Mouse (Mus musculus) hindbrain, postnatal 0 days (tissue): ENCODE data around the gene Slc25a1. TPM values are rescaled to one million over a fixed set of nuclear protein-coding genes. Genes with fewer than 3 reads are reported as not detected.
"Not testable (repeated sequence)": the region's sequence is repeated elsewhere in the genome, so short reads cannot be mapped to it uniquely, and the experiment has no call there.

ENCODE experiments used
- ATAC-seq: fragments of 200-750 bp; cut with Nextera tagmentation; 2 replicates; pipeline ENCODE4 v1.8.0; 2017; ENCODE audit warnings: mild to moderate bottlenecking, moderate TSS enrichment, moderate library complexity
- DNase-seq: peaks from one replicate; pipeline ENCODE4 v3.0.0-alpha.2; 2015; ENCODE audit warnings: low spot score
- H3K27ac ChIP-seq: fragments of 300-500 bp; sonication (generic); 2 replicates; pipeline ENCODE4 v1.5.1; 2014; ENCODE audit warnings: mild to moderate bottlenecking
- H3K27me3 ChIP-seq: fragments of 300-500 bp; sonication (generic); 2 replicates; pipeline ENCODE4 v1.6.1; 2014; ENCODE audit warnings: low read length, mixed read lengths; ENCODE audit not compliant: insufficient read depth
- H3K36me3 ChIP-seq: fragments of 300-500 bp; sonication (generic); 2 replicates; pipeline ENCODE4 v1.6.1; 2014; ENCODE audit warnings: low read length, mixed read lengths; ENCODE audit not compliant: insufficient read depth
- H3K4me1 ChIP-seq: fragments of 300-500 bp; sonication (generic); 2 replicates; pipeline ENCODE4 v1.6.1; 2014; ENCODE audit warnings: antibody characterized with exemption, low read length, mixed read lengths; ENCODE audit not compliant: insufficient read depth
- H3K4me2 ChIP-seq: fragments of 300-500 bp; sonication (generic); 2 replicates; pipeline ENCODE4 v1.6.1; 2014; ENCODE audit warnings: low read depth, mild to moderate bottlenecking, low read length, moderate library complexity, mixed read lengths
- H3K4me3 ChIP-seq: fragments of 300-500 bp; sonication (generic); 2 replicates; pipeline ENCODE4 v1.5.1; 2014; ENCODE audit warnings: low read length
- H3K9ac ChIP-seq: fragments of 300-500 bp; sonication (generic); replicated peaks from 2 replicates; pipeline ENCODE4 v1.6.1; 2014; ENCODE audit warnings: mild to moderate bottlenecking, low read length, moderate library complexity, mixed read lengths
- H3K9me3 ChIP-seq: fragments of 300-500 bp; sonication (generic); 2 replicates; pipeline ENCODE4 v1.6.1; 2016; ENCODE audit warnings: low read length, mixed read lengths
- CTCF ChIP-seq: IDR thresholded peaks from 2 replicates; pipeline ENCODE4 v1.5.1; 2016; ENCODE audit warnings: antibody characterized with exemption, control low read depth, low read depth
- WGBS: fragments of 180-500 bp; shearing (Covaris S2); extraction: QIAGEN DNeasy Blood & Tissue Kit; methylation state at CpG from one replicate; pipeline ENCODE4 v1.1.7; 2014; 5-methylcytosine and 5-hydroxymethylcytosine counted together
- polyA plus RNA-seq: library from polyadenylated mRNA; unstranded; fragments of >200 nt; fragmentation: Nextera tagmentation; extraction: Ambion mirVana; gene quantifications from 2 replicates; pipeline ENCODE4 v1.2.1, GENCODE M21; 2015
- total RNA-seq: library from RNA; depleted of rRNA; stranded (reverse); fragments of >200 nt; gene quantifications from 2 replicates; pipeline ENCODE4 v1.2.3, GENCODE M21; 2014; rRNA removed

Gene Slc25a1
- 228 and 230 TPM in 2 replicates for total RNA-seq
- polyA plus RNA-seq, result 150 and 151 TPM in 2 replicates

- ATAC-seq (peak; percentile 74), DNase-seq (peak; percentile 83)
- Histone ChIP-seq H3K9me3 (no peaks in the 10 kb centered on the region), H3K9ac (peak within 1 kb of the TSS; percentile 81), H3K4me3 (peak within 1 kb of the TSS; percentile 85), H3K4me1 (peaks cover 11% of the 10 kb centered on the region), H3K36me3 (peaks cover 15% of the 10 kb centered on the region; the same call in 1 of the 2 replicates), H3K4me2 (peak within 1 kb of the TSS; percentile 80), H3K27me3 (no peaks in the 10 kb centered on the region), H3K27ac (peak within 1 kb of the TSS; percentile 84)
- under 1% methylated on average over 47 of the region's 47 CpGs for WGBS
- no peak for TF ChIP-seq CTCF
Measured at GRCm38 (mm10) chr16:17928087-17928580, at the start of gene Slc25a1. Gene Slc25a1, minus strand, starts transcription at chr16:17928219.

- no peak overlapping the region for H3K4me3 ChIP-seq
- DNase-seq (no peak), ATAC-seq (no peak)
- H3K4me1 ChIP-seq, result no peaks in the 10 kb centered on the region
- H3K36me3 ChIP-seq, result no peaks in the 10 kb centered on the region
- H3K9me3 ChIP-seq, result no peaks in the 10 kb centered on the region
- 81% methylated on average over 5 of the region's 5 CpGs for WGBS
- H3K9ac ChIP-seq, result no peak overlapping the region
- no peaks in the 10 kb centered on the region for H3K27me3 ChIP-seq
- H3K4me2 ChIP-seq, result no peak overlapping the region
- no peak overlapping the region for H3K27ac ChIP-seq
- TF ChIP-seq CTCF, result no peak
Measured at GRCm38 (mm10) chr16:17971853-17972252, 43.8 kb upstream of the Slc25a1 start.

GRCm38 (mm10) chr16:17962091-17962490 lies 34.1 kb upstream of the Slc25a1 start:
- no peak for DNase-seq
- Histone ChIP-seq H3K27ac (no peak overlapping the region), H3K9ac (no peak overlapping the region), H3K4me3 (no peak overlapping the region), H3K4me2 (no peak overlapping the region), H3K9me3 (no peaks in the 10 kb centered on the region), H3K4me1 (no peaks in the 10 kb centered on the region), H3K27me3 (no peaks in the 10 kb centered on the region), H3K36me3 (no peaks in the 10 kb centered on the region)
- 86% methylated on average over 7 of the region's 7 CpGs for WGBS
- ATAC-seq, result no peak
- TF ChIP-seq CTCF, result no peak

DNA sequence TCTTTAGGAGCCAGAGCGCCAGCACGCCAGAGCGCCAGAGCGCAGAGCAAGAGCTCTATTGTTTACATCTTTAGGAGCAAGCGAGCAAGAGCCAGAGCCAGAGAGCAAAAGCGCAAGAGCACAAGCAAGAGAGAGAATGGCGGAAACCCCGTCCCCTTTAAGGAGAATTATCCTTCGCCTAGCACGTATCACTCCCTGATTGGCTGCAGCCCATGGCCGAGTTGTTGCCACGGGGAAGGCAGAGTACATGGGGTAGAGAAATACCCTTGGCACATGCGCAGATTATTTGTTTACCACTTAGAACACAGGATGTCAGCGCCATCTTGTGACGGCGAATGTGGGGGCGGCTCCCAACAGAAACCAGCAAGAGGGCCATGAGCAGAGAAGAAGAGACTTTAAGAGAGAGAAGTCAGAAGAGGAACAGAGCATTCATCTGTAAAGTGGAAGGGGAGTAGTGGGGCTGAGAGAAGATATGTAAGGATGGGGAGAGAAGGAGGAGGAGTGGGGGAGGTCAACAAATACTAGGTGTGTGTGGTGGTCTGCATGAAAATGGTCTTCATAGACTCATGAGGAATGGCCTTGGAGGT lies 28.1 kb upstream of the Slc25a1 start:
- H3K4me2 ChIP-seq, DNase-seq, H3K27me3 ChIP-seq, H3K9ac ChIP-seq, H3K4me3 ChIP-seq, H3K9me3 ChIP-seq, ATAC-seq, H3K27ac ChIP-seq, H3K36me3 ChIP-seq, H3K4me1 ChIP-seq: not testable (repeated sequence)
- WGBS, result 93% methylated on average over 17 of the region's 17 CpGs

- DNase-seq, result no peak
- no peak for ATAC-seq
- H3K9ac ChIP-seq, result no peak overlapping the region
Measured at GRCm38 (mm10) chr16:17951618-17952017, 23.6 kb upstream of the Slc25a1 start.

GRCm38 (mm10) chr16:17950068-17950467 lies 22.0 kb upstream of the Slc25a1 start:
- H3K27ac ChIP-seq, result no peak overlapping the region
- ATAC-seq, result peak; percentile 82
- H3K9ac ChIP-seq, result no peak overlapping the region

More at GRCm38 (mm10) chr16:17951618-17952017, 23.6 kb upstream of the Slc25a1 start:
- no peaks in the 10 kb centered on the region for H3K36me3 ChIP-seq
- H3K4me2 ChIP-seq, result no peak overlapping the region
- no peak overlapping the region for H3K27ac ChIP-seq
- H3K27me3 ChIP-seq, result no peaks in the 10 kb centered on the region
- no peaks in the 10 kb centered on the region for H3K4me1 ChIP-seq
- WGBS, result 93% methylated on average over 4 of the region's 4 CpGs
- H3K4me3 ChIP-seq, result no peak overlapping the region
- H3K9me3 ChIP-seq, result no peaks in the 10 kb centered on the region
- TF ChIP-seq CTCF, result no peak

GRCm38 (mm10) chr16:17949421-17949877 lies 21.4 kb upstream of the Slc25a1 start:
- no peak overlapping the region for H3K4me3 ChIP-seq
- 15% methylated on average over 2 of the region's 2 CpGs for WGBS
- no peak for TF ChIP-seq CTCF
- H3K27me3 ChIP-seq, result no peaks in the 10 kb centered on the region
- no peaks in the 10 kb centered on the region for H3K36me3 ChIP-seq
- peak; percentile 76 for ATAC-seq
- no peak overlapping the region for H3K27ac ChIP-seq
- no peaks in the 10 kb centered on the region for H3K9me3 ChIP-seq
- no peak overlapping the region for H3K9ac ChIP-seq
- DNase-seq, result peak; percentile 19
- no peaks in the 10 kb centered on the region for H3K4me1 ChIP-seq
- no peak overlapping the region for H3K4me2 ChIP-seq

More at GRCm38 (mm10) chr16:17950068-17950467, 22.0 kb upstream of the Slc25a1 start:
- DNase-seq, result peak; percentile 17
- Histone ChIP-seq H3K4me3 (no peak overlapping the region), H3K4me2 (no peak overlapping the region), H3K9me3 (no peaks in the 10 kb centered on the region), H3K27me3 (no peaks in the 10 kb centered on the region), H3K36me3 (no peaks in the 10 kb centered on the region), H3K4me1 (no peaks in the 10 kb centered on the region)
- no peak for TF ChIP-seq CTCF
- 30% methylated on average over 4 of the region's 4 CpGs for WGBS
